Mouse (Mus musculus): ENCODE results near the gene Arl11. TPM values are rescaled to one million over a fixed set of nuclear protein-coding genes. Genes with fewer than 3 reads are reported as not detected.
"Not testable (repeated sequence)": the region's sequence is repeated elsewhere in the genome, so short reads cannot be mapped to it uniquely, and the experiment has no call there.

Arl11 gene
- total RNA-seq, 2 experiments from 2014 or later: 0.49 to 0.80 TPM

GRCm38 (mm10) chr14:61322740-61323139 is 13.2 kb downstream of the Arl11 start:
- DNase-seq: no peak
- intact Hi-C loops (cut with DNase I; ENCODE audit: low total_unique reads): no loop called here

GRCm38 (mm10) chr14:61327007-61327406 is 17.5 kb downstream of the Arl11 start:
- intact Hi-C loops (cut with DNase I; ENCODE audit: low total_unique reads); DNase-seq: not testable (repeated sequence)

GRCm38 (mm10) chr14:61327618-61328450 is 18.3 kb downstream of the Arl11 start:
- DNase-seq: peak; percentile 80
- intact Hi-C loops (cut with DNase I; ENCODE audit: low total_unique reads): no loop called here

GRCm38 (mm10) chr14:61330591-61330990 is 21.0 kb downstream of the Arl11 start:
- intact Hi-C loops (cut with DNase I; ENCODE audit: low total_unique reads): loop anchor here (5.0 kb wide), 1 partner anchor 167 kb away; no protein-coding TSS in a partner anchor
- no peak for DNase-seq

GRCm38 (mm10) chr14:61330996-61331561 is 21.5 kb downstream of the Arl11 start:
- intact Hi-C loops (cut with DNase I; ENCODE audit: low total_unique reads): loop anchor here (5.0 kb wide), 1 partner anchor 166 kb away; no protein-coding TSS in a partner anchor
- peak; percentile 84 for DNase-seq

- no peak for DNase-seq
- intact Hi-C loops (cut with DNase I; ENCODE audit: low total_unique reads): no loop called here
These were observed 29.8 kb downstream of the Arl11 start for GRCm38 (mm10) chr14:61339381-61339780.

- no peak for DNase-seq
- intact Hi-C loops (cut with DNase I; ENCODE audit: low total_unique reads): no loop called here
These were observed 35.0 kb downstream of the Arl11 start for GRCm38 (mm10) chr14:61344590-61344989.

- intact Hi-C loops (cut with DNase I; ENCODE audit: low total_unique reads): no loop called here
- no peak for DNase-seq
These were observed 37.5 kb downstream of the Arl11 start for GRCm38 (mm10) chr14:61346827-61347698.

- intact Hi-C loops (cut with DNase I; ENCODE audit: low total_unique reads): no loop called here
- DNase-seq: no peak
These were observed 40.3 kb downstream of the Arl11 start for GRCm38 (mm10) chr14:61349876-61350275.

- intact Hi-C loops (cut with DNase I; ENCODE audit: low total_unique reads): no loop called here
- no peak for DNase-seq
These were observed 41.3 kb downstream of the Arl11 start for GRCm38 (mm10) chr14:61350808-61351207.

GRCm38 (mm10) chr14:61354251-61355235 is 45.0 kb downstream of the Arl11 start:
- DNase-seq: no peak
- intact Hi-C loops (cut with DNase I; ENCODE audit: low total_unique reads): no loop called here

GRCm38 (mm10) chr14:61360131-61360980 is 50.8 kb downstream of the Arl11 start, which contains the start of gene Ebpl:
Ebpl (minus strand) TSS chr14:61360439.
- intact Hi-C loops (cut with DNase I; ENCODE audit: low total_unique reads): no loop called here
- peak; percentile 96 for DNase-seq

- intact Hi-C loops (cut with DNase I; ENCODE audit: low total_unique reads): no loop called here
- no peak for DNase-seq
These were observed 51.5 kb downstream of the Arl11 start for GRCm38 (mm10) chr14:61360981-61361511.

Other genes starting within 250 kb of the Arl11 start
- 10 to 100 TPM; 22.8 to 31.4 TPM for gene Sacs, start 171.3 kb upstream of the Arl11 start, total RNA-seq (2021)
- gene Sgcg, start 51.3 kb upstream of the Arl11 start, total RNA-seq (2021): 100 to 1,000 TPM; 158 to 177 TPM
- gene Ebpl, start 50.7 kb downstream of the Arl11 start, total RNA-seq (2021): 1 to 10 TPM; 1.8 to 1.9 TPM
- gene Kpna3, start 130.1 kb downstream of the Arl11 start, total RNA-seq (2021): 10 to 100 TPM; 71.0 to 78.0 TPM
- gene Spryd7, start 247.1 kb downstream of the Arl11 start, total RNA-seq (2021): 10 to 100 TPM; 38.7 to 47.8 TPM